Mouse (Mus musculus): ENCODE results near the gene Rhbdl2. TPM values are rescaled to one million over a fixed set of nuclear protein-coding genes. Genes with fewer than 3 reads are reported as not detected.

Gene Rhbdl2
- polyA plus RNA-seq, 1 experiment from 2014 or later, result 0.26 TPM

DNA sequence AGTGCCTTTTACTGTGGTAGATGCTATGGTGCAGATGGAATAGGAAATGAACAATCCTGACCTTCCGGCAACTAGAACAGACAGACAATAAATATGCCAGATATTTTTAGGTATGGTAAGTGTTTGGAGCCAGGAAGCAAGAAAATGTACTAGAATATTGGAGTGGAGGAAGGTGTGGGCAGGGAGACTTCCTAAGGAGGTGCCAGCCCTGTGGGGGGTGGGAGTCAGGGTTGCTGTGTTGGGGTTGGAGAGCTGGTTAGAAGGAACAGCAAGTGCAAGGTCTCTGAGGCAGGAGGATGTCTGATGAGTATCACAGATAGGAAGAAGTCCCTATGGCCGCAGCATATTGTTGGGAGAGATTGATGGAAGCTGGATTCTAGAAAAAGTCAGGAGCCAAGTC lies 5.0 kb downstream of the Rhbdl2 start:
- no peak overlapping the region for H3K27ac ChIP-seq
- 96% methylated on average over 2 of the region's 2 CpGs for WGBS
- H3K36me3 ChIP-seq (replicated peaks), result no peaks in the 10 kb centered on the region
- no peaks in the 10 kb centered on the region for H3K9me3 ChIP-seq
- H3K27me3 ChIP-seq (ENCODE audit: poor library complexity, severe bottlenecking), result no peaks in the 10 kb centered on the region
- no peak for DNase-seq (ENCODE audit: extremely low spot score, low spot score)
- peaks cover 16% of the 10 kb centered on the region for H3K4me1 ChIP-seq
- no peak overlapping the region for H3K4me3 ChIP-seq

DNA sequence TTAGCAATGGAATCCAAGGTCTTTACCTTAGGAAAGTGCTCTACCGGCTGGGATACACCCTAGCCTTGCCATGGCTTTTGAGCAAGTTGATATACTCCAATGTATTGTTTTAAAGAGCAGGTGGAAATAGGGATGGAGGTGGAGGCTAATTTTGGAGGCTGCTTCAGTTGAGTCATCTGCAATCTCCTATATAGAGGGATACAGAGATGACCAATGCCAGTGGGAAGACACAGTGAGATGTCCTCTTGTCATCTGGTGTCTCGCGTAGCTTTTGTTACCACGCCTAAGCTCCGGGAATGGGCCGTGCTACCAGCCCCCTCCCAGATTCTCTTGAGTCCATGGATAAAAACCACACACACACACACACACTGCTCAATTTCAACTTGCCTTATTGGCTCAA lies 5.5 kb downstream of the Rhbdl2 start:
- 95% methylated on average over 6 of the region's 6 CpGs for WGBS
- Histone ChIP-seq H3K27ac (no peak overlapping the region), H3K27me3 (ENCODE audit: poor library complexity, severe bottlenecking) (no peaks in the 10 kb centered on the region), H3K36me3 (replicated peaks) (no peaks in the 10 kb centered on the region), H3K4me3 (no peak overlapping the region), H3K9me3 (no peaks in the 10 kb centered on the region), H3K4me1 (peaks cover 16% of the 10 kb centered on the region)
- DNase-seq (ENCODE audit: extremely low spot score, low spot score), result no peak

DNA sequence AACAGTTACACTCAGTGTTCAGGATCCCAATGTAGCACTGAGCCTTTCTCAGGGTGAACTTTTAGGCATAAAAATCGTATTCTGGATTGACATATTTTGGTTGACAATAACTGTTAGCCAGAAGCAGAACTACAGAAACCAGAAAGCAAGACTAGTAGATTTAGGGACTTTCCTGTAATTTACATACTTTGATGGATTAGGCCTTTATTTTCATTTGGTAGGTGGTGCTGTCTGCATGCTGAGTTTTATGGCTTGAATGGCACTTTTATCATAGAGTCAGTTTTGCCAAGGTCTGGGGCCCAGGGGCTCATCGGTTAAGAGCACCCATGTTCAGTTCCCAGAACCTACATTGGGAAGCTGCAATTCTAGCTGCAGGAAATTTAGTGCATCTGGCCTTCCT lies 7.4 kb downstream of the Rhbdl2 start:
- no peaks in the 10 kb centered on the region for H3K9me3 ChIP-seq
- H3K27ac ChIP-seq, result no peak overlapping the region

DNA sequence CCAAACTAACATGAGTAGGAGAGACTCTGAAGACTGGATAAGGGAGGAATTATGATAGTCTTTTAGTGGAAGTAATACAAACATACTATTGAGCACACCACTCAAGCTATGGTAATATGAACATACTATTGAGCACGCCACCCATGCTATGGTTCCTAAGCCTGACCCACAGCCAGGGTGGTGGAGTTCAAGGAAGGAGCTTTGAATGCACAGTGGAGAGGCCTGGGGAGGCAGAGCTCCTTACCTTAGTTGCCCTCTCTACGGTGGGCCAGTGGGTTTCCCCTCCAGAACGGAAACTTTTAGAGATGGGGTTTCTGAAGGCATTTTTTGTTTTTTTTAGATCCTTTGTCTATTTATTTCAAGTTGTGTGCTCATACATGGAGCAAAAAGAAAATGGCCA lies 9.7 kb downstream of the Rhbdl2 start:
- no peaks in the 10 kb centered on the region for H3K9me3 ChIP-seq
- 91% methylated on average over 3 of the region's 3 CpGs for WGBS
- peak overlapping the region; percentile 62; the same call in 1 of the 2 replicates for H3K27ac ChIP-seq
- no peak for DNase-seq (ENCODE audit: extremely low spot score, low spot score)
- H3K27me3 ChIP-seq (ENCODE audit: poor library complexity, severe bottlenecking), result no peaks in the 10 kb centered on the region
- H3K4me1 ChIP-seq, result peaks cover 15% of the 10 kb centered on the region
- no peaks in the 10 kb centered on the region for H3K36me3 ChIP-seq (replicated peaks)
- H3K4me3 ChIP-seq, result no peak overlapping the region

More for the DNA sequence above, 7.4 kb downstream of the Rhbdl2 start:
- no peaks in the 10 kb centered on the region for H3K27me3 ChIP-seq (ENCODE audit: poor library complexity, severe bottlenecking)
- WGBS, result 80% methylated on average over 2 of the region's 2 CpGs
- DNase-seq (ENCODE audit: extremely low spot score, low spot score), result no peak
- no peaks in the 10 kb centered on the region for H3K36me3 ChIP-seq (replicated peaks)
- no peak overlapping the region for H3K4me3 ChIP-seq
- H3K4me1 ChIP-seq, result peaks cover 15% of the 10 kb centered on the region

DNA sequence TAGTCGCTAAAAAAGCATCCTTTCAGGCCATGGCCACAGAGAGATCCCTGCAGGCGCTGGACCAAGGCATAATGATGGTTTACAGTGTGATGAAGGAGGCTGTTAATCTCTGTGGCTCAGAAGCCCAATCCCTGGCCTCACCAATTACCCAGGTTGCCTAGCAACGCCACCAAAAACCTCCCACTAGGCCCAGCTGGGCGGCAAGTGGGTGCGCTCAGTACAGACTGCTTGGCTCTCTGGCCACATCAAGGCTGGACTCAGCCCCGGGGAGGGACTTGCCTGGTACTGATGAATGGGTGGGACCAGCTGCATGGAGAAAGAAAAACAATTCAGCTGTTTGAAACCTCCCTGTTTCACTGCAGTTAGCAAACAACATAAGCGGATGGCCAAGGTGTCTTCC lies 10.2 kb downstream of the Rhbdl2 start:
- WGBS, result 54% methylated on average over 7 of the region's 7 CpGs
- Histone ChIP-seq H3K27me3 (ENCODE audit: poor library complexity, severe bottlenecking) (no peaks in the 10 kb centered on the region), H3K4me1 (peaks cover 15% of the 10 kb centered on the region), H3K4me3 (no peak overlapping the region), H3K36me3 (replicated peaks) (no peaks in the 10 kb centered on the region), H3K9me3 (no peaks in the 10 kb centered on the region), H3K27ac (peak overlapping the region; percentile 62; the same call in 1 of the 2 replicates)
- DNase-seq (ENCODE audit: extremely low spot score, low spot score), result peak; percentile 37

DNA sequence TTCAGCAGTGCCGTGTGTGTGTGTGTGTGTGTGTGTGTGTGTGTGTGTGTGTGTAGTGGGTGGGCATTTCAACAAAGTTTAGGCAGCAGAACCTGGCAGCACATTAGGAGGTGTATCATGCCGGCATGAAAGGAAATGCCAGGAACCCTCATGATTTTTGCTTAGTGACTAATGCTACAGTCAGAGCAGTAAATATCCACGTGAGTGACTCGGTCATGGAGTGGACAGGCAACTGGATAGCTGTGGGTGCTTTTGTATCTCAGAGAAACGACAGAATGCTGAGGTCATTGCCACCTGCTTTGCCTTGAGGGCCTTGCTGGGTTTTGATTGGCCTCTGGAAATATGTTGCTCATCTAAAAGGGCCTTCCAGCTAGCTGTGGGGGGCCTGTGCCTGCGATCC lies 16.0 kb downstream of the Rhbdl2 start:
- WGBS, result 77% methylated on average over 6 of the region's 6 CpGs
- no peak for DNase-seq (ENCODE audit: extremely low spot score, low spot score)

DNA sequence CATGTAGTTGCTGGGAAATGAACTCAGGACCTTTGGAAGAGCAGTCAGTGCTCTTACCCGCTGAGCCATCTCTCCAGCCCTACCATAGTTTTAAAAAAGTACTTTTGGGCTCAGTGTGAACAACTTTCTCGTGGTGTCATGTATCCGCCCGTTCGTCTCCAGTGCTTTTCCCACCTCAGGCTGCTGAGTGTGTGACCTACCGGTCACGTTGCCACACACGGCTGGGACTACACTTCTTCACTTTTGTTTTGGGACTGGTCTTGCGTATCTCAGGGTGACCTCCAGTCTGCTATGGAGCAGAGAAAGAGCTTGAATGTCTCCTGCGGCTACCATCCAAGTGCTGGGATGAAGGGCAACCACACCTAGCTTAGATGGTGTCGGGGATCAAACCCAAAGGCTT lies 20.6 kb downstream of the Rhbdl2 start:
- no peak overlapping the region for H3K4me3 ChIP-seq
- no peak overlapping the region for H3K27ac ChIP-seq
- DNase-seq (ENCODE audit: extremely low spot score, low spot score), result no peak
- H3K36me3 ChIP-seq (replicated peaks), result no peaks in the 10 kb centered on the region
- H3K9me3 ChIP-seq, result no peaks in the 10 kb centered on the region
- H3K4me1 ChIP-seq, result no peaks in the 10 kb centered on the region
- WGBS, result 90% methylated on average over 11 of the region's 11 CpGs
- no peaks in the 10 kb centered on the region for H3K27me3 ChIP-seq (ENCODE audit: poor library complexity, severe bottlenecking)

More for the DNA sequence above, 16.0 kb downstream of the Rhbdl2 start:
- H3K4me3 ChIP-seq, result no peak overlapping the region
- no peaks in the 10 kb centered on the region for H3K36me3 ChIP-seq (replicated peaks)
- no peaks in the 10 kb centered on the region for H3K4me1 ChIP-seq
- no peak overlapping the region for H3K27ac ChIP-seq
- no peaks in the 10 kb centered on the region for H3K27me3 ChIP-seq (ENCODE audit: poor library complexity, severe bottlenecking)
- H3K9me3 ChIP-seq, result no peaks in the 10 kb centered on the region

DNA sequence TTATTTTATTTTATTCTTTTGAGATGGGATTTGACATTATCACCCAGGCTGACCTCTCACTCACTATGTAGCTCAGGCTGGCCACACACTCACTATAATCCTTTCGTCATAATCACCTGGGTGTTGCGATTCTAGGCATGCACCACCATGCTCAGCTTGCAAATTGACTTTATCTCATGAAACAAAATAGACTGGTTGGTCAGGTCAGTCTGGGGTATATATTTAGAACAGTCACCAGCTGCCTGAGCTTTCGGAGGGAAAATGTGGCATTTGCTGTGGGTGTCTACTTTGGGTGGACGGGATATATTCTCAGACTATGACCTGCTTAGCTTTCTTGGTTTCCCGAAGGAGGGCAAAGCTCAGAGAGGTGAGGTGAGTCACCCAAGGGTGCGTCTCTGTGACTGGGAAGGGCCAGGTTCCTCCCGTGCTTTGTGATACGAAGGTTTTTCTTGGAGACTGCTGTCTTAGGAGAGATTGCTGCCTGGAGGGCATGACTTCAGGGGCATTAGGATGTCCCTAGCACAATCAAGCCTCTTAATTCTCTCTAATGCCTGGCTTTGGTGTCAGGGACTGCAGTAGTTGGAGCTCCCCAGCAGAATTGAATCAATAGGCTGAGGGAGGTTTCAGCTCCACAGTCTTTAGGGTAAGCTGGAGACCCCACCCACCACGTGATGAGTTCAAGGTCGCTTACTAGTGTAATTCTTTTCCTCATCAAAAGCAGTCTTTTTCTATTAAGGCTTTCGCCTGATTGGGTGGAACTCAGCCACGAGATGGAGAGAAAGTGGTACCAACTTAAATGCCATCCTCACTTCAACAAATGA lies 23.0 kb downstream of the Rhbdl2 start:
- Histone ChIP-seq H3K4me1 (peaks cover 8% of the 10 kb centered on the region), H3K9me3 (no peaks in the 10 kb centered on the region), H3K27ac (no peak overlapping the region), H3K36me3 (replicated peaks) (no peaks in the 10 kb centered on the region), H3K27me3 (ENCODE audit: poor library complexity, severe bottlenecking) (no peaks in the 10 kb centered on the region), H3K4me3 (no peak overlapping the region)
- no peak for DNase-seq (ENCODE audit: extremely low spot score, low spot score)
- 88% methylated on average over 12 of the region's 12 CpGs for WGBS

DNA sequence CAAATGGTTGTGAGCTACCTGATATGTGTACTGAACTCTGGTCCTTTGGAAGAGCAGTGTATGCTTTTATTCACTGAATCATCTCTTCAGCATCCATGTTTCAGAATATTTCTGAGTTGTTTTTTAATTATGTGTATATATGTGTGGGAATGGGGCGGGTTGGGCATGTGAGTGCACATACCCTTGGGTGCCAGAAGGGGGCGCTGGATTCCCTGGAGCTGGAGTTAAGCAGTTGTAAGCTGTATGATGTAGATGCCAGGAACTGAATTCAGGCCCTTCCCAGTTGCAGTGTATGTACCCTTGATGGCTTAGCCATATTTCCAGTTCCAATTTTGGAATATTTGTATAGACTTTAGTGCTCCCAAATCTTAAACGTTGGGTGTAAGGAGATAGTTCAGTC lies 24.9 kb downstream of the Rhbdl2 start:
- H3K27me3 ChIP-seq (ENCODE audit: poor library complexity, severe bottlenecking), result no peaks in the 10 kb centered on the region
- H3K4me3 ChIP-seq, result no peak overlapping the region
- WGBS, result 76% methylated on average over 3 of the region's 3 CpGs
- peaks cover 8% of the 10 kb centered on the region for H3K4me1 ChIP-seq
- no peaks in the 10 kb centered on the region for H3K9me3 ChIP-seq
- no peak for DNase-seq (ENCODE audit: extremely low spot score, low spot score)
- H3K36me3 ChIP-seq (replicated peaks), result no peaks in the 10 kb centered on the region
- H3K27ac ChIP-seq, result no peak overlapping the region

DNA sequence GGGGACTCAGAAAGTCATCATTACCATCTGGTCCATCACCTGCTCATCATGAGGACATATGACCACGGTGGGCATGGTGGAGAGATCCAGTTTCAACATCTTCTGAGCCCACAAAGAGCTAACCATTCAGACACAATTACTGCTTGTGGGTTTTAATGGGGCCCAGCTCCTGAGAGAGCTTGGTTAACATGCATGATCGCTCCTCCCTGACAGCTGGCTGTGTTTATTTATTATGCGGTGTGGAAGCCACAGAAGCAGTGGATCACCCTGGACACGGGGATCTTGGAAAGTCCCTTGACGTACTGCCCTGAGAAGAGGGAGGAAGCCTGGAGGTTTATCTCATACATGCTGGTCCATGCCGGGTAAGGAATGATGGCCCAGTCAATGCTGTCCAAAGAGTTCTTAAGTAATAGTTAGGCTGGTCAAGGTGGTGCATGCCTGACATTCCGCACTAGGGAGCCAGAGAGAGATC lies 26.4 kb downstream of the Rhbdl2 start:
- Histone ChIP-seq H3K9me3 (no peaks in the 10 kb centered on the region), H3K36me3 (replicated peaks) (no peaks in the 10 kb centered on the region), H3K4me1 (peaks cover 9% of the 10 kb centered on the region), H3K27me3 (ENCODE audit: poor library complexity, severe bottlenecking) (no peaks in the 10 kb centered on the region), H3K4me3 (no peak overlapping the region), H3K27ac (no peak overlapping the region)
- no peak for DNase-seq (ENCODE audit: extremely low spot score, low spot score)
- 84% methylated on average over 7 of the region's 7 CpGs for WGBS

DNA sequence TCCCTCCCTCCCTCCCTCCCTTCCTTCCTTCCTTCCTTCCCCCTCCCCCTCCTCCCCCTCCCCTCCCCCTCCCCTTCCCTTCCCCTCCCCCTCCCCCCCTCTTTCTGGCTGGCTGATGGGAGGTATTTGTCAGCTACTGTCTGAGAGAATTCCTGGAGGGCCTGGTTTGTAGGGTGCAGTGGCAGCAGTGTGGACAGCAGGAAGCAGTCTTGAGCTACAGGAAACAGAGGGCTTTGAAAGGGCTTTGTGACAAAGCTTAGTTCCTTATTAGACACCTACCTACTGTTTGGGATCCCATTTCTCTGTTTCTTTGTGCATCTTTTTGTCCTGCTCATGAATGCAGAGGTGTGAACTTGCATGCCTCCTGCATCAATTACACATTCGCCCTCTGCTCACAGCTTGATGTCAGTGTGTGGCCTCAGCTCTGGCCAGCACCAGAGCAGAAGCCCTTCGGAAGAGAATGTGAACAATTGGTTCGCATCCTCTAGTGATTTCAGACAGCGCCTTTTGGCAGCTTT lies 31.5 kb downstream of the Rhbdl2 start:
- H3K27me3 ChIP-seq (ENCODE audit: poor library complexity, severe bottlenecking), result no peaks in the 10 kb centered on the region
- no peaks in the 10 kb centered on the region for H3K9me3 ChIP-seq
- H3K4me1 ChIP-seq, result peaks cover 8% of the 10 kb centered on the region
- no peak for DNase-seq (ENCODE audit: extremely low spot score, low spot score)
- no peak overlapping the region for H3K4me3 ChIP-seq
- WGBS, result 45% methylated on average over 4 of the region's 4 CpGs
- no peak overlapping the region for H3K27ac ChIP-seq
- no peaks in the 10 kb centered on the region for H3K36me3 ChIP-seq (replicated peaks)

DNA sequence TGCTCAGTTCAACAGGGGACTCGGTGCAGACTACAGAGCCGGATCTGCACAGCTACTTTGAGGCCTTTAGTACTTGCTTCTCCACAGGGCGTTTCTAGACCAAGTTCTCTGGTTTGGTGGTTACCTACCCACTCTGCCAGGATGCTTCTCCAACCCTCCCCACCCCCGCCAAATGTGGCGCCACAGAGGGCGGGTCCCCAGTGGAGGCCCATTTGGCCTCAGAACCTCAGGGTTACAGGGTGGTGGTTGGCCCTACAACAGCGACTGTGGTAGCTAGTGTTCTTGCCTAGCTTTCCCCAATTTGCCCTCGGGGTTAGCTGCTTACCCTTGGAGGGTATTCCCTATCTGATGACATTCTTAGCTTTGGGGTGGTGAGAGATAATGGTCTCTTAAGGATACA lies 54.5 kb downstream of the Rhbdl2 start:
- WGBS, result 89% methylated on average over 8 of the region's 8 CpGs
- no peak for DNase-seq (ENCODE audit: extremely low spot score, low spot score)

DNA sequence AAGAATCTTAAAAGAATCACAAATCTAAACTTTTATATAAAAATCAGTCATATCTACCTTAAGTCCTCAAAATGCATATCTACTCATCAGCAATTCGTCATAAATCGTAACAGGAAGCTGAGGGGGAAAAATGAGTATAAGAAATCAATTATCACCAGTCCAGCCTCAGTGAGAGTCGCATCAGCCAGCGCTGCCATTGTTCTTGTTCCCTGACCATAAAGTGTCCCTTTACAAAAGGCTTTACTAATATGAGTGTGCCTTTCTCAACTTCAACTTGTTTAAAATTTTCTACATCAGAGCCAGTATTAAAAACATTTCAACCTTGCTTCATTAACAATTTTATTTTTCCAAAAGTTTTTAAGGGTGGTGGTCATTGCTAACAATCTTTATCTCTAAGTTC lies 69.2 kb downstream of the Rhbdl2 start:
- Histone ChIP-seq H3K27me3 (ENCODE audit: poor library complexity, severe bottlenecking) (no peaks in the 10 kb centered on the region), H3K4me1 (no peaks in the 10 kb centered on the region), H3K27ac (no peak overlapping the region), H3K4me3 (no peak overlapping the region), H3K36me3 (replicated peaks) (no peaks in the 10 kb centered on the region), H3K9me3 (no peaks in the 10 kb centered on the region)
- DNase-seq (ENCODE audit: extremely low spot score, low spot score), result no peak
- WGBS, result 78% methylated on average over 4 of the region's 4 CpGs

More for the DNA sequence above, 54.5 kb downstream of the Rhbdl2 start:
- H3K36me3 ChIP-seq (replicated peaks), result no peaks in the 10 kb centered on the region
- H3K9me3 ChIP-seq, result no peaks in the 10 kb centered on the region
- H3K27me3 ChIP-seq (ENCODE audit: poor library complexity, severe bottlenecking), result no peaks in the 10 kb centered on the region
- H3K4me3 ChIP-seq, result no peak overlapping the region
- H3K27ac ChIP-seq, result no peak overlapping the region
- no peaks in the 10 kb centered on the region for H3K4me1 ChIP-seq

Measured in forebrain, embryonic 10.5 days (tissue).